Mouse (Mus musculus) heart, embryonic 15.5 days (tissue): ENCODE measurements around the gene Ppp6r2. TPM values are rescaled to one million over a fixed set of nuclear protein-coding genes. Genes with fewer than 3 reads are reported as not detected.

Experiments
- ATAC-seq: fragments of 200-750 bp; cut with Nextera tagmentation; replicated peaks from 2 replicates; pipeline ENCODE4 v1.8.0; 2017; ENCODE audit warnings: low read depth, moderate TSS enrichment; ENCODE audit not compliant: insufficient number of reproducible peaks, insufficient read depth, low FRiP score
- H3K27ac ChIP-seq: fragments of 300-500 bp; sonication (generic); 2 replicates; pipeline ENCODE4 v1.5.1; 2015; ENCODE audit warnings: mild to moderate bottlenecking, inconsistent platforms
- H3K27me3 ChIP-seq: fragments of 300-500 bp; sonication (generic); 2 replicates; pipeline ENCODE4 v1.6.1; 2015; ENCODE audit warnings: inconsistent platforms
- H3K36me3 ChIP-seq: fragments of 300-500 bp; sonication (generic); 2 replicates; pipeline ENCODE4 v1.6.1; 2015; ENCODE audit warnings: mild to moderate bottlenecking, inconsistent platforms
- H3K4me1 ChIP-seq: fragments of 300-500 bp; sonication (generic); replicated peaks from 2 replicates; pipeline ENCODE4 v1.6.1; 2015; ENCODE audit warnings: inconsistent platforms
- H3K4me2 ChIP-seq: fragments of 300-500 bp; sonication (generic); 2 replicates; pipeline ENCODE4 v1.6.1; 2015; ENCODE audit warnings: inconsistent platforms, mild to moderate bottlenecking, moderate library complexity
- H3K4me3 ChIP-seq: fragments of 300-500 bp; sonication (generic); 2 replicates; pipeline ENCODE4 v1.5.1; 2015; ENCODE audit warnings: mild to moderate bottlenecking, inconsistent platforms
- H3K9ac ChIP-seq: fragments of 300-500 bp; sonication (generic); 2 replicates; pipeline ENCODE4 v1.6.1; 2015; ENCODE audit warnings: mild to moderate bottlenecking, inconsistent platforms
- H3K9me3 ChIP-seq: fragments of 300-500 bp; sonication (generic); replicated peaks from 2 replicates; pipeline ENCODE4 v1.6.1; 2016; ENCODE audit warnings: inconsistent platforms
- WGBS: fragments of 180-500 bp; shearing (Covaris S2); methylation state at CpG from one replicate; pipeline ENCODE4 v1.1.7; 2015; ENCODE audit warnings: mixed read lengths; 5-methylcytosine and 5-hydroxymethylcytosine counted together
- polyA plus RNA-seq: library from polyadenylated mRNA; unstranded; fragments of >200 nt; fragmentation: Nextera tagmentation; extraction: Ambion mirVana; gene quantifications from 2 replicates; pipeline ENCODE4 v1.2.1, GENCODE M21; 2015

Ppp6r2 gene
- polyA plus RNA-seq, 1 experiment from 2014 or later = 18.6 TPM

DNA sequence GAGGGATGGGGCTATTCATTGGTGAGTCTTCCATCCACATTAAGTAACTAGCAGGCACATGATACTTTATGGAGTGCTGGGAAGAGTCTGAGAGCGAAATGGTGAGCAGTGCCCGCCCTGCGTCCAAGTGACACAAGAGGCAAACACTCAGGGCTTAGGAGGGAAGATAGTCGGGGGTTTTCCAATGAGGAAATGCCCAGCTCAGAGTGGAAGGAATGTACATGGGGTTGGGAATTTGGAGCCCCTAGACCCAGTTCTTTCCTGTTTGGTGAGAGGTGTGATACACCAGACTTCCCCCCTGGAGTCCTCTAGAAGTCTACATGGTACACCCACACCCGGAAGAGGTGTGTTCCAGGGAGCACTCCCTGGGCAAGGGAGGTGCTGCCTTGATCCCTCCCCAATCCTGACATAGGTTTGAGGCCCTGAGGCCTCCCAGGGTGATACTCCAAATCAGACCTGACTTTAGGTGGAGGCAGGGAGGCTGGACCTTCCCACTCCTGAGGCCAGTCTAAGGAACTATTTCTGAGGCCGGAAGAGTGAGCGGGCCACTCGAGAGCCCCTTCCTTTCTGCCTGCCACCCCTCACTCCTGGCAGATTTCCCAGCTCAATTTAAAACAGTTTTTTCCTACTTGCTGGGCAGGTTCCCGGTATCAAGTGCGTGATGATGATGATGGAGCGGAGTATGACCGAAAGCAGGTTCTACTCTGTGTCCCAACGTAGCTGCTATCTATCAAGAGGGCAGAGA, 35.8 kb upstream of the Ppp6r2 start:
- no peak overlapping the region for H3K9ac ChIP-seq
- H3K9me3 ChIP-seq = no peaks in the 10 kb centered on the region
- H3K4me1 ChIP-seq = peaks cover 92% of the 10 kb centered on the region
- H3K4me3 ChIP-seq = no peak overlapping the region
- H3K27ac ChIP-seq = peak overlapping the region; percentile 33; the same call in 1 of the 2 replicates
- H3K27me3 ChIP-seq = no peaks in the 10 kb centered on the region
- no peaks in the 10 kb centered on the region for H3K36me3 ChIP-seq
- H3K4me2 ChIP-seq = no peak overlapping the region
- whole genome bisulfite sequencing = 58% methylated on average over 13 of the region's 13 CpGs
- no peak for ATAC-seq

DNA sequence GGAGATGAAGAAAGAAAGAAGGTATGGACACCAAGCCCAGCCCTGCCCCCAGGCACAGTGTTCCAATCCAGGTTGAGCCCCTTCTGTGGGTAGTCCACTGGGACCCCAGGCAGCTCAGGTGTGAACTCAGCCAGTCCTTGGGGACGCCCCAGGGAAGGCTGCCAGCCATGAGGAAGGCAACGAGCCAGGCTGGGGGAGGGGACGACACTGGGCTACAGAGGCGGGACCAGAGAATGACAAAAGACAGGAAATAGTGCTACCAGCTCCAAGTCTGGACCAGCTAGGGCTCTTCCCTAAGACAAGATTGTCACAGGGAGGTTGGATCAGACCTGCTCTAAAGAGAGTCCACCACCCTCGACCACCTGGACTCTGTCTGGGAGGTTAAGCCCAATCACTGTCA, 34.2 kb upstream of the Ppp6r2 start:
- Histone ChIP-seq H3K4me3 (peak overlapping the region; percentile 12), H3K36me3 (no peaks in the 10 kb centered on the region), H3K4me2 (peak overlapping the region; percentile 94), H3K4me1 (peaks cover 90% of the 10 kb centered on the region), H3K27me3 (no peaks in the 10 kb centered on the region), H3K9ac (0 out of 2 replicates have a peak overlapping the region, but pooled peaks have one; percentile 1), H3K27ac (peak overlapping the region; percentile 92), H3K9me3 (no peaks in the 10 kb centered on the region)
- 9% methylated on average over 5 of the region's 5 CpGs for WGBS
- ATAC-seq = peak; percentile 23; the same call in 1 of the 2 replicates

- H3K27me3 ChIP-seq = no peaks in the 10 kb centered on the region
- H3K27ac ChIP-seq = peak overlapping the region; percentile 92
- 44% methylated on average over 4 of the region's 4 CpGs for WGBS
- no peak for ATAC-seq
- no peaks in the 10 kb centered on the region for H3K9me3 ChIP-seq
- no peaks in the 10 kb centered on the region for H3K36me3 ChIP-seq
- no peak overlapping the region for H3K9ac ChIP-seq
- peaks cover 90% of the 10 kb centered on the region for H3K4me1 ChIP-seq
- peak overlapping the region; percentile 12; the same call in 1 of the 2 replicates for H3K4me3 ChIP-seq
- H3K4me2 ChIP-seq = peak overlapping the region; percentile 94
Observed at GRCm38 (mm10) chr15:89177576-89178259, 33.6 kb upstream of the Ppp6r2 start.

DNA sequence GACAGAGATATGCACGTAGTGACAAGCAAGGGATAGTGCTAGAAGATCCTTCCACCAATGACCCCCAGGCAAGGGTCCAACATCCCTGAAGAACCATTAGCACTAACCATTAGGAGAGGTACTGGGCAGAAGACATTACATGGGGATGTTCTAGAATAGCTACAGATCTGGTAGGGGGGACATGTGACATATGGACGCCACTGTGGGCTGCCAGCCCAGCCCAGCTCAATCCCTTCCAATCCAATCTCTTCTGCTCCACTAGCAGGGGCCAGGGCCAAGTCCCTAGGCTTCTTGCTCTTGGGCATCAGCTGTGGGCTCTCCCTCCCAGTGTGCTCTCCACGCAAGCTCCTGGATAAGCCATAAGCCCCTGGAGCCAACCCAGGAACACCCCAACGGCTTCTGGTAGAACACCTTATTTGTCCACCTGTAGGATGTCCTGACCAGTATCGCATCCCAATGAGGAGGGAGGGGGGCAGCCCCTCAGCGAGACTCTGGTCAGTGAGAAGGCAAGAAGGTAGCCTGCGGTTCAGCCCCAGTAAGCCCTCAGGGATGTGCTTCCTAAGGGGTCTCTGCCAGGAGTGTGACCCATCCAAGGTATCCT, 33.0 kb upstream of the Ppp6r2 start:
- no peaks in the 10 kb centered on the region for H3K9me3 ChIP-seq
- peak overlapping the region; percentile 94 for H3K4me2 ChIP-seq
- H3K9ac ChIP-seq = peak overlapping the region; percentile 80; the same call in 1 of the 2 replicates
- H3K27ac ChIP-seq = peak overlapping the region; percentile 92
- H3K4me3 ChIP-seq = peak overlapping the region; percentile 79
- WGBS = 55% methylated on average over 7 of the region's 7 CpGs
- H3K36me3 ChIP-seq = no peaks in the 10 kb centered on the region
- no peak for ATAC-seq
- no peaks in the 10 kb centered on the region for H3K27me3 ChIP-seq
- H3K4me1 ChIP-seq = peaks cover 83% of the 10 kb centered on the region

GRCm38 (mm10) chr15:89178954-89179629, 32.3 kb upstream of the Ppp6r2 start:
- H3K4me1 ChIP-seq = peaks cover 76% of the 10 kb centered on the region
- ATAC-seq = peak; percentile 61
- no peaks in the 10 kb centered on the region for H3K27me3 ChIP-seq
- H3K36me3 ChIP-seq = no peaks in the 10 kb centered on the region
- peak overlapping the region; percentile 80 for H3K9ac ChIP-seq
- H3K4me2 ChIP-seq = peak overlapping the region; percentile 94
- 3% methylated on average over 16 of the region's 16 CpGs for WGBS
- H3K27ac ChIP-seq = peak overlapping the region; percentile 92
- no peaks in the 10 kb centered on the region for H3K9me3 ChIP-seq
- H3K4me3 ChIP-seq = peak overlapping the region; percentile 79

DNA sequence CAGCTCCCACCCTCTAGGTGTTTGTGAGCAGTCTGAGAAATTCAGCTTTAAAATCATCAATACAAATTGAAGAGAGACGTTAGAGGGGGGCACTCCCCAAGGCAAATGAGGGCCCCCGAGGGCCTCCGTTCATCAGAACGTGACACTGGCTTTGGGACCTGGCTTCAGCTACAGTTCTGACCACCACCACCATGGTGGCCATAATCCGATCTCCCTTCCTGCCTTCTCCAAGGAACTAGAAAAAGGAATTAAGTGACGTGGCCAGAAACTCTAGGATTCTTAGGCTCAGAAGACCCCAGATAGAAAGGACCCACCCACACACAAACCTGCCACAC, 31.8 kb upstream of the Ppp6r2 start:
- Histone ChIP-seq H3K4me3 (peak overlapping the region; percentile 79), H3K4me1 (peaks cover 71% of the 10 kb centered on the region), H3K9me3 (no peaks in the 10 kb centered on the region), H3K36me3 (no peaks in the 10 kb centered on the region), H3K9ac (peak overlapping the region; percentile 80), H3K27me3 (no peaks in the 10 kb centered on the region), H3K4me2 (peak overlapping the region; percentile 94), H3K27ac (peak overlapping the region; percentile 92)
- no peak for ATAC-seq
- 5% methylated on average over 6 of the region's 6 CpGs for WGBS

- peak; percentile 2; the same call in 1 of the 2 replicates for ATAC-seq
- Histone ChIP-seq H3K4me2 (peak overlapping the region; percentile 94), H3K27ac (peak overlapping the region; percentile 92), H3K4me1 (peaks cover 66% of the 10 kb centered on the region), H3K4me3 (peak overlapping the region; percentile 79), H3K27me3 (no peaks in the 10 kb centered on the region), H3K9me3 (no peaks in the 10 kb centered on the region), H3K9ac (peak overlapping the region; percentile 80), H3K36me3 (no peaks in the 10 kb centered on the region)
- under 1% methylated on average over 26 of the region's 26 CpGs for WGBS
Observed at GRCm38 (mm10) chr15:89180081-89180541, 31.2 kb upstream of the Ppp6r2 start.

DNA sequence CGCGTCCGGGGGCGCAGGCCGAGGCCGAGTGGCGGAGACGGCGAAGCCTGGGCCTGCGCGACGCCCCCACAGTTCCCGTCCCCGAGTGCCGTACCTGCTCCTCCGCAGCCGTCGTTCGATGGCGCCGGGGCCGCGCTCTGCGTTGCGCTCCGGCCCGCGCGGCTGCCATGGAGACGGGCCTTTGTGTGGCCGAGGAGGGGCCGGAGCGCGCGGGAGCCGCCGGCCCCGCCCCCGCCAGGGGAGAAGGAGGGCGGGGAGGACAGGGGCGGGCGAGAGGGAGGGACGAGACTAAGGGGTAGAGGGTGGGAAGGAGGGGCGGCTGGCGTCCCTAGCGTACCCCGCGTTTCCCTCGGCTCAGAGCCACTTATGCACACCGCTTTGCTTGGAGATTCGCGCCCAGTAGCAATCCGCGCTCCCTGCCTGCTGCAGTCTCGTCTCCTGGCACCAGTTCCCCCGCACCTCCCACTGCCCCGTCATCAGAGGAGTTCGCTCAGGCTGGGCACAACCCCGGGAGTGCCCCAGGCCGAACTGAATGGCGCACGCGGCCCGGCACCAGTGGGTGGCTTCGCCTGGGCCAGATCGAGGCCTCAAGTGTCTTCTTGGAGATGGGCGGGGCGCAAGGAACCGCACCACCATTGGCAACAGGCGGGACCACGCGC, 30.7 kb upstream of the Ppp6r2 start, which contains the start of gene Plxnb2:
Plxnb2 (minus strand) TSS at position 218 of the 659 bp plus-strand sequence.
- ATAC-seq = peak; percentile 81
- H3K9ac ChIP-seq = peak within 1 kb of the TSS; percentile 80
- no peaks in the 10 kb centered on the region; the same call in 1 of the 2 replicates for H3K36me3 ChIP-seq
- H3K27me3 ChIP-seq = no peaks in the 10 kb centered on the region
- H3K9me3 ChIP-seq = no peaks in the 10 kb centered on the region
- peak within 1 kb of the TSS; percentile 92 for H3K27ac ChIP-seq
- under 1% methylated on average over 59 of the region's 72 CpGs for WGBS
- peak within 1 kb of the TSS; percentile 79 for H3K4me3 ChIP-seq
- peak within 1 kb of the TSS; percentile 94 for H3K4me2 ChIP-seq
- peaks cover 60% of the 10 kb centered on the region for H3K4me1 ChIP-seq

- peaks cover 50% of the 10 kb centered on the region for H3K4me1 ChIP-seq
- peaks cover 5% of the 10 kb centered on the region; the same call in 1 of the 2 replicates for H3K36me3 ChIP-seq
- peak overlapping the region; percentile 79; the same call in 1 of the 2 replicates for H3K4me3 ChIP-seq
- no peak for ATAC-seq
- H3K27me3 ChIP-seq = no peaks in the 10 kb centered on the region
- H3K9ac ChIP-seq = 0 out of 2 replicates have a peak overlapping the region, but pooled peaks have one; percentile 80
- H3K27ac ChIP-seq = peak overlapping the region; percentile 92
- no peaks in the 10 kb centered on the region for H3K9me3 ChIP-seq
- 62% methylated on average over 10 of the region's 10 CpGs for WGBS
- peak overlapping the region; percentile 94 for H3K4me2 ChIP-seq
Observed at GRCm38 (mm10) chr15:89181561-89182270, 29.6 kb upstream of the Ppp6r2 start.

GRCm38 (mm10) chr15:89182328-89182741, 29.0 kb upstream of the Ppp6r2 start:
- H3K4me3 ChIP-seq = no peak overlapping the region
- no peaks in the 10 kb centered on the region for H3K9me3 ChIP-seq
- no peaks in the 10 kb centered on the region for H3K27me3 ChIP-seq
- H3K27ac ChIP-seq = peak overlapping the region; percentile 92
- H3K4me1 ChIP-seq = peaks cover 43% of the 10 kb centered on the region
- peaks cover 5% of the 10 kb centered on the region; the same call in 1 of the 2 replicates for H3K36me3 ChIP-seq
- ATAC-seq = no peak
- H3K9ac ChIP-seq = no peak overlapping the region
- peak overlapping the region; percentile 94 for H3K4me2 ChIP-seq
- 14% methylated on average over 6 of the region's 6 CpGs for WGBS
